In genomic region chr9:72655602-72656001, GRCm38 (mm10) we compare ENCODE assay signal across 12 mouse cellular contexts. TPM values are rescaled to one million over a fixed set of nuclear protein-coding genes. Genes with fewer than 3 reads are reported as not detected.
DNase-seq lines count a peak whose midpoint lies in the region; ATAC-seq and TF ChIP-seq lines count a peak whose summit lies in the region.
"Had no signal": no experiment of that assay in that cellular context is flagged by ENCODE, and none has a peak within 500 bp of the region (broad histone marks: within the 10 kb centered on the region; RNA-seq: fewer than 3 reads in every experiment).

No protein-coding gene starts in this region.

- no peak overlapping the region for H3K4me2 ChIP-seq in hindbrain, embryonic 15.5 days
- no peak overlapping the region for H3K4me2 ChIP-seq in hindbrain, embryonic 16.5 days (ENCODE audit: low read length)
- H3K4me2 ChIP-seq in embryonic facial prominence, embryonic 14.5 days (ENCODE audit: low read depth, low read length): no peak overlapping the region
- H3K4me2 ChIP-seq in limb, embryonic 14.5 days (replicated peaks; ENCODE audit: low read depth, low read length, severe bottlenecking): no peak overlapping the region
- H3K4me2 ChIP-seq: liver, embryonic 13.5 days had no signal

- H3K36me3 ChIP-seq in hindbrain, embryonic 15.5 days: no peaks in the 10 kb centered on the region
- H3K36me3 ChIP-seq in hindbrain, embryonic 16.5 days (ENCODE audit: control insufficient read depth, insufficient read depth, low read length): no peaks in the 10 kb centered on the region
- no peaks in the 10 kb centered on the region for H3K36me3 ChIP-seq in embryonic facial prominence, embryonic 14.5 days (ENCODE audit: control insufficient read depth, insufficient read depth, low read length)
- no peaks in the 10 kb centered on the region for H3K36me3 ChIP-seq in limb, embryonic 14.5 days (ENCODE audit: control insufficient read depth, insufficient read depth, low read length)
- H3K36me3 ChIP-seq: G1E; liver, embryonic 13.5 days had no signal

- no peak for TF ChIP-seq CTCF in gastrocnemius, adult 2 months (IDR thresholded peaks at IDR 0.05)

- no peak overlapping the region for H3K4me3 ChIP-seq in gastrocnemius, adult 2 months
- H3K4me3 ChIP-seq in hindbrain, embryonic 15.5 days: no peak overlapping the region
- no peak overlapping the region for H3K4me3 ChIP-seq in hindbrain, embryonic 16.5 days (ENCODE audit: low read length)
- no peak overlapping the region for H3K4me3 ChIP-seq in embryonic facial prominence, embryonic 14.5 days (ENCODE audit: low read depth, low read length)
- no peak overlapping the region for H3K4me3 ChIP-seq in limb, embryonic 14.5 days (replicated peaks; ENCODE audit: low read length)
- H3K4me3 ChIP-seq: layer of hippocampus, adult 2 months; liver, embryonic 13.5 days had no signal

- no peak overlapping the region for H3K9ac ChIP-seq in hindbrain, embryonic 15.5 days
- no peak overlapping the region for H3K9ac ChIP-seq in hindbrain, embryonic 16.5 days (ENCODE audit: low read depth, low read length)
- no peak overlapping the region for H3K9ac ChIP-seq in embryonic facial prominence, embryonic 14.5 days (ENCODE audit: low read depth, low read length)
- H3K9ac ChIP-seq in limb, embryonic 14.5 days (ENCODE audit: low read depth, low read length, severe bottlenecking): no peak overlapping the region

- H3K4me1 ChIP-seq in hindbrain, embryonic 15.5 days (replicated peaks): peaks cover 2% of the 10 kb centered on the region; the same call in 1 of the 2 replicates
- no peaks in the 10 kb centered on the region; the same call in 1 of the 2 replicates for H3K4me1 ChIP-seq in hindbrain, embryonic 16.5 days (ENCODE audit: control insufficient read depth, insufficient read depth, low read depth, low read length)
- peaks cover 35% of the 10 kb centered on the region for H3K4me1 ChIP-seq in embryonic facial prominence, embryonic 14.5 days (ENCODE audit: control insufficient read depth, insufficient read depth, low read length)
- H3K4me1 ChIP-seq in limb, embryonic 14.5 days (ENCODE audit: control insufficient read depth, insufficient read depth, low read length): peaks cover 26% of the 10 kb centered on the region

- TF ChIP-seq POLR2A in limb, embryonic 14.5 days (IDR thresholded peaks at IDR 0.05; ENCODE audit: borderline replicate concordance, extremely low read depth, insufficient read depth, insufficient read length): no peak

- ATAC-seq in hindbrain, embryonic 15.5 days (ENCODE audit: low FRiP score, low read depth): 0 out of 2 replicates have a peak, but pooled peaks have one; percentile 38
- no peak for ATAC-seq in hindbrain, embryonic 16.5 days
- ATAC-seq in embryonic facial prominence, embryonic 14.5 days (ENCODE audit: low read depth): 0 out of 2 replicates have a peak, but pooled peaks have one; percentile 19
- peak; percentile 7; the same call in 1 of the 2 replicates for ATAC-seq in limb, embryonic 14.5 days (ENCODE audit: low FRiP score, low read depth)

- peak overlapping the region; percentile 90 for H3K27ac ChIP-seq in gastrocnemius, adult 2 months
- no peak overlapping the region for H3K27ac ChIP-seq in hindbrain, embryonic 15.5 days (replicated peaks)
- H3K27ac ChIP-seq in hindbrain, embryonic 16.5 days (ENCODE audit: low read depth, low read length): no peak overlapping the region
- peak overlapping the region; percentile 33; the same call in 1 of the 2 replicates for H3K27ac ChIP-seq in embryonic facial prominence, embryonic 14.5 days (replicated peaks; ENCODE audit: low read depth, low read length)
- 0 out of 2 replicates have a peak overlapping the region, but pooled peaks have one; percentile 14 for H3K27ac ChIP-seq in limb, embryonic 14.5 days (replicated peaks; ENCODE audit: low read depth, low read length)
- H3K27ac ChIP-seq: hindbrain, postnatal 0 days; layer of hippocampus, adult 2 months had no signal

- intact Hi-C loops in gastrocnemius, adult 2 months (cut with DNase I): no loop called here

- no peaks in the 10 kb centered on the region for H3K9me3 ChIP-seq in hindbrain, embryonic 15.5 days
- H3K9me3 ChIP-seq in hindbrain, embryonic 16.5 days (ENCODE audit: control insufficient read depth, low read length): no peaks in the 10 kb centered on the region
- no peaks in the 10 kb centered on the region for H3K9me3 ChIP-seq in embryonic facial prominence, embryonic 14.5 days (ENCODE audit: control insufficient read depth, low read length)
- H3K9me3 ChIP-seq in limb, embryonic 14.5 days (ENCODE audit: control insufficient read depth, low read length): no peaks in the 10 kb centered on the region
- H3K9me3 ChIP-seq: G1E; liver, embryonic 13.5 days had no signal

- WGBS in hindbrain, embryonic 15.5 days: 71% methylated on average over 5 of the region's 5 CpGs
- 73% methylated on average over 5 of the region's 5 CpGs for WGBS in hindbrain, embryonic 16.5 days
- 65% methylated on average over 5 of the region's 5 CpGs for whole genome bisulfite sequencing in embryonic facial prominence, embryonic 14.5 days
- WGBS in limb, embryonic 14.5 days: 67% methylated on average over 5 of the region's 5 CpGs

- no peaks in the 10 kb centered on the region for H3K27me3 ChIP-seq in hindbrain, embryonic 15.5 days
- H3K27me3 ChIP-seq in hindbrain, embryonic 16.5 days (replicated peaks; ENCODE audit: control insufficient read depth, insufficient read depth, low read length): no peaks in the 10 kb centered on the region
- no peaks in the 10 kb centered on the region for H3K27me3 ChIP-seq in embryonic facial prominence, embryonic 14.5 days (replicated peaks; ENCODE audit: control insufficient read depth, insufficient read depth, low read length)
- H3K27me3 ChIP-seq in limb, embryonic 14.5 days (ENCODE audit: control insufficient read depth, insufficient read depth, low read length): no peaks in the 10 kb centered on the region

- peak; percentile 61 for DNase-seq in gastrocnemius, adult 2 months
- DNase-seq in gastrocnemius, adult 18-20 months (ENCODE audit: low spot score): no peak
- no peak for DNase-seq in embryonic facial prominence, embryonic 14.5 days (ENCODE audit: low spot score)
- DNase-seq in limb, embryonic 14.5 days (ENCODE audit: low spot score): no peak
- no peak for DNase-seq in left cerebral cortex, adult 8-10 months (ENCODE audit: low spot score in 2 of 2)
- no peak for DNase-seq in urinary bladder, postnatal 10 days (ENCODE audit: low spot score)

RNA-seq across cellular contexts. Expression of gene Nedd4, which starts 6.5 kb away (rescaled TPM):
- 100 to 1,000 TPM; 273 to 325 TPM for total RNA-seq in gastrocnemius, adult 2 months (2021)
- 100 to 1,000 TPM; 266 to 284 TPM for total RNA-seq in gastrocnemius, adult 18-20 months (2021)
- 387 and 425 TPM in 2 replicates for polyA plus RNA-seq in hindbrain, embryonic 15.5 days (2015; fragmentation: Nextera tagmentation; extraction: Ambion mirVana)
- polyA plus RNA-seq in hindbrain, embryonic 16.5 days (2015; fragmentation: Nextera tagmentation; extraction: Ambion mirVana): 377 and 405 TPM in 2 replicates
- 649 and 733 TPM in 2 replicates for polyA plus RNA-seq in embryonic facial prominence, embryonic 14.5 days (2014; fragmentation: Nextera tagmentation; extraction: Ambion mirVana)
- polyA plus RNA-seq in limb, embryonic 14.5 days (2012; rRNA removed): 783 and 859 TPM in 2 replicates
- 684 and 772 TPM in 2 replicates for polyA plus RNA-seq in limb, embryonic 14.5 days (2014; fragmentation: Nextera tagmentation; extraction: Ambion mirVana)
- total RNA-seq in left cerebral cortex, adult 8-10 months (2022): 100 to 1,000 TPM; 276 to 301 (median 288) TPM

Comparison
In these comparisons a context has a peak if more than half of its experiments do, and no peak if none do; other contexts are left out.
1. H3K27ac ChIP-seq: peak in gastrocnemius, adult 2 months (single experiment), embryonic facial prominence, embryonic 14.5 days (single experiment) and limb, embryonic 14.5 days (single experiment); none in hindbrain, embryonic 15.5 days (single experiment) and hindbrain, embryonic 16.5 days (single experiment).